Mouse (Mus musculus) adrenal gland, adult 2 months (tissue): ENCODE measurements around the gene Dync1i2. TPM values are rescaled to one million over a fixed set of nuclear protein-coding genes. Genes with fewer than 3 reads are reported as not detected.

Experiments
- DNase-seq: peaks from one replicate; pipeline ENCODE4 v3.0.0; 2021
- long read RNA-seq: library from polyadenylated mRNA; stranded (forward); transcript quantifications from one replicate; pipeline ENCODE4 v2.0.0, GENCODE M21; 2021
- polyA plus RNA-seq: library from polyadenylated mRNA; depleted of rRNA; stranded (reverse); fragments of >200 nt; gene quantifications from 2 replicates; pipeline ENCODE4 v1.2.3, GENCODE M21; 2012; rRNA removed
- total RNA-seq, 2 experiments: library from RNA; stranded (reverse); gene quantifications; 2 replicates each; pipeline ENCODE4 v1.2.3; 2021

The Dync1i2 gene
- 100 to 1,000 TPM in 1 of 2 experiments, 10 to 100 TPM in 1; 93.0 to 102 TPM for total RNA-seq
- polyA plus RNA-seq: 3.1 and 4.8 TPM in 2 replicates
- long read RNA-seq, transcript Dync1i2-201 (16 exons, 2,631 nt): major isoform, 29 of 65 reads
- long read RNA-seq, transcript Dync1i2-204 (16 exons, 2,466 nt): minor isoform, 25 of 65 reads
- long read RNA-seq, partial matches to known transcripts: 6 of 65 reads
- long read RNA-seq, other reads (novel, unspliced or antisense): 1 of 65 reads

DNA sequence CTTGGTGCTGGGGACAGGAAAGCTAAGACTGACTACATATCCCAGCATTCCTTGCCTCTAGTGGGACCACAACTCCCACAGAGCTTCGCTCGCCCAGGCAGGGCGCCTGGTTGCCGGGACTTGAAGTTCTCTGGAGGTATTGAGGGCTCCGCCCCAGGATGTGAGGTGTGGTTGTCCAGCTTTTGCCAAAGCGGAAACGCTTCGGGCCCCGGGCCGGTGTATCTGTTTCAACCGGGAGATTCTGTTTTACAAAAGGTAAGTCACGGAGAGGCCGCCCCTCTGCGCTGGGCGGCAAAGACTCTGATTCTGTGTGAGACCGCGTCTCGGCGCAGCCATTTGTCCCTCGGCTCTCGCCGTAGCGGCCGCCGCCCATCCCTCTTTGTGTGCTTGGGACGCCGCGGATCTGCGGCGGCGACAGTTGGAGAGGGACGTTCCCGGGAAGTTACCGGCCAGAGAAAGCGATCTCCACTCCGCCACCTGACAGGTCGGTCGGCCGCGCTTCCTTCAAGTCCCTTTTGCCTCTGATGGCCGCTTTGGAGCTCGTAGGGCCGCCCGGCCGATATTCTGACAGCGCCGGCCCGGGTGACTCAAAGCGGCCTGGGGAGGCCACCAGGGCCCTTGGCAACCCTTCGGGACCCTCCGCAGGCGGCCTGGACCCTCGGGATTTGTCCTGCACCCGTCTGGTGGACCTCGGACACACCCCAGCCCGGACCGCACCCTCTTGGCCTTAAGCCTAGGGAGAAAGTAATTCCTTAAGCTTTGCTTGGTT lies at the start of gene Dync1i2:
TSS of gene Dync1i2 (plus strand) at position 116 of the 769 bp plus-strand sequence.
- peak; percentile 95 for DNase-seq

GRCm38 (mm10) chr2:71162831-71163621 lies 48.5 kb upstream of the Dync1i2 start:
- no peak for DNase-seq

GRCm38 (mm10) chr2:71167211-71167610 lies 44.3 kb upstream of the Dync1i2 start:
- DNase-seq: no peak

DNA sequence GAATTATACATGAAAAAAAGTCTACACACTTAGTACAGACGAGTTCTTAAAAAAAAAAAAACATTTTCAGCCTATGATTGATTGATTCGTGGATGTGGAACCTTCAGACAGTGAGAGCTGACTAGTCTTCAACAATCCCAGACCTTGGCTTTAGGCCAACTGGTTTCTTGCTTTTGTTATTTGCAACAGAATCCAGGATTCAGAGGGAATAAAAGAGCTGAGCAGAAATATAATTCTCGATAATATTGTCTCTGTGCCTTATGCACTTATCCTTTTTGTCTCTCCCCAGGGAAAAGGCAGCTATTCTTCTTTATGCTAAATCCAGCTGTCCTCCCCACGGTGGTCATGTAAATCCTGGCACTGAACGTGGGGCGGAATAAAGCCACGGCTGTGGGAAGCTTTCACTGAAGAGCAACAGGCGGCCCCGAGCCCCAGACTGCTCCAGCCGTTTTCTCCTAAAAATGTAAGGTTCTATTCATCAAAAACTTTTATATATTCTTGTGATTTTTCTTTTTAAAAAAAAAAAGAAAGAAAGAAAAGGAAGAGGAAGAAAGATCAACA lies 43.0 kb upstream of the Dync1i2 start:
- DNase-seq: no peak

- no peak for DNase-seq
Measured at GRCm38 (mm10) chr2:71173031-71173430, 38.5 kb upstream of the Dync1i2 start.

- DNase-seq: no peak
Measured at GRCm38 (mm10) chr2:71176329-71177249, 34.9 kb upstream of the Dync1i2 start.

- no peak for DNase-seq
Measured at GRCm38 (mm10) chr2:71177250-71177615, 34.3 kb upstream of the Dync1i2 start.

DNA sequence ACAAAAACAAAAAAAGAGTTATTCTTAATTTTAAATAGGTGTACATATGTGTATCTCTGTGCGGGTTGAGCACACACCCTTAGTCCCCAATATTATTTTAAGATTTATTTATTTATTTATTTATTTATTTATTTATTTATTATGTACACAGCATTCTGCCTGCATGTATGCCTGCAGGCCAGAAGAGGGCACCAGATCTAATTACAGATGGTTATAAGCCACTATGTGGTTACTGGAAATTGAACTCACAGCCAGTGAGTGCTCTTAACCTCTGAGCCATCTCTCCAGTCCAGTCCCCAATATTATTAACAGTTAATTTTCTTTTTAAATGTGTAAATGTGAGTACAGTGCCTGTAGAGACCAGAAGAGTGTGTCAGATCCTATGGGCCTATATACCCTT lies 33.7 kb upstream of the Dync1i2 start:
- no peak for DNase-seq

DNA sequence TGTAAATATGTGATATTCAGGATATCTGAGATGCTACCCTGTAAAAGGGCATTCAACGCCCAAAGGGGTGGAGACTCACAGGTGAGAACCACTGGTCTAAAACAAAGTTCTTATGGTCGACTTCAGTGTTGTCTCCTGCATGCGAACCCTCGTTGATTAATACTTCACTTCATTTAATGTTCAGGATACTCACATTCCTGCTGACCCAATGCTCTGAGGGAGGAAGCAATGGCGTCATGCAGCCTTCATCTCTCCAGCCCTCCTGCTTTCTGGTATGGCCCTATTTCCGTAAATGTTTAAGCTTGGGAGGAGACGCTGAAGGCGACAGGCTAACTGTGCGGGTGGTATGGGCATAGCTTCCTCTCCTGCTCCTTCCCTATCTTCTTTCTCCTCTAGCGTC lies 31.8 kb upstream of the Dync1i2 start:
- no peak for DNase-seq

GRCm38 (mm10) chr2:71180566-71181217 lies 30.8 kb upstream of the Dync1i2 start:
- no peak for DNase-seq

- no peak for DNase-seq
Measured at GRCm38 (mm10) chr2:71187950-71188349, 23.6 kb upstream of the Dync1i2 start.

DNA sequence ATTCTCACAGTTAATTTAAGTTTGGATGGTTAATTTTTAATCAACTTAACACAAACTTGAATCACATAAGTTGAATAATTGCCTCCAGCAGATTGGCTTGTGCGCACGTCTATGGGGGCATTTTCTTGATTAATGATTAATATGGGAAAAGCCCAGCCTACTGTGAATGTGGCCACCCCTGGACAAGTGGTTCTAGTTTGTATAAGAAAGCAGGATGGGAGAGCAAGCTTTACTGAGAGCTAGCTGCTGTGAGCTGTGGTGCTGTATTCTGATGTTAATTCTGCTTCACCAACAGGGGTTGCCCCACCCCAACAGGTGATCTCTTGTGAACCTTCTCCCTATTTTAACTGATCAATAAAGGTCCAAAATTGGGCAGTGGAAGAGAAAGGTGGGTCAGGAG lies 22.6 kb upstream of the Dync1i2 start:
- no peak for DNase-seq

DNA sequence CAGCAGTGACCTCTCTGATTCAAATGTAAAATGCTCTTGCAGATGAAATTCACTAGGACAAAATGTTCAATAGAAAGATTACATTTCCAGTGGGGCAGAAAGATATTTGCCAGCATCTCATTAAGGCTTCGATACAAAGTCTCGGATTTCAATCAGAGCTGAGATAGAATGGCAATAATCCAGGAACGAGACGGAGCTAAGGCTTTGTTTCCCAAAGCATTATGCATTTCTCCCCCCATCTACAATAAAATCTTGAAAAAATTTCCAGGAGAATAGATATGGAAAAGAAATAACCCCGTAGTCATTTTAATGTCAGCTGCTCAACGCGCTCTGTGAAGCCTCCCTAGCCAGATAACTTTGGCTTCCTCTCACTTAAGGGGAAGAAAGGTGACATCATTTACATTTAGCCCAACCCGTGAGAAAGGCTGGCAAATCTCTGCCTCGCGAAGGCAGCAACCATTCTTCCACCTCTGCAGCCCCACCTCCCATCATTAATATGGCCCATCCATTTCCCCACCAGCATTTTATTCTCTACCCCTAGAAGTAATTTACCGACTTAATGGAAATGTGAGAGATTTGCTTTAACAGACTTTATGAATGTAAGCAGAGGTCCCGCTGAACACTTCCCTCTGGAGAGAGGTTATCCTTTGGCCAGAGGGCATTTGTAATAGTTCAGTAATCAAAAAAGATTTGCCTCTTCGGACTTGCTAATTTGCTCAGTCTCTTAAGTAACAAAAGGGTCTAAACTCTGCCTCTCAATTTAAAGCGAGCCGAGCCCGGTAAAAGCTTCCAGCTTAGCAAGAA lies 19.9 kb upstream of the Dync1i2 start:
- no peak for DNase-seq

DNA sequence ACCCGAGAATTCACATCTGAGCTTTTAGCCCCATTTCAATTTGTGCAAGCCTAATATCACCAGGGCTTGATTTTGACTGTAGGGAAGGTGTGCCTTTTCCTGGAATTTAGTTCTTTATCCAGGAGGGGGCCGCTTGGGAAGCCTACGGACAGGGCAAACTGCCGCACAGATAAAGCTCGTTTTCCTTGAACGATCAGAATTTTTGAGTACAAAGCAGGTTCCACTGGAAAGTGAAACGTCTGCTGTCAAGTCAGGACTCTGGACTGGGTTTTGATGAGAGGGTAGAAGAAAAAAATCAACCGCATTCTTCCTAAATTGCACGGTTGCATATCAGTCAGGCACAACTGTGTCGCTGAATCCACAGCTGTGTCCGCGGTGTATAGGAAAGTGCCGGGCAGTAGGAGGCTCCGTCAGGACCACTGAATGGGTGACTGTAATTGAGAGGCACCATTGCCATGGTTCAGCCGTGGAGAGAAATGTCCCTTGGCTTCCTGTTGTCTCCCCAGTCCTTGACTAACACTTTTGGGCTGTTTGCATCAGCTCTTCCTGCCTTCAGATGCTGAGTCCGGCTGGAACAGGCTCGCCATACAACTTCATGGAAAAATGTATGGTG lies 19.2 kb upstream of the Dync1i2 start:
- no peak for DNase-seq

GRCm38 (mm10) chr2:71194137-71194960 lies 17.2 kb upstream of the Dync1i2 start:
- no peak for DNase-seq

- DNase-seq: no peak
Measured at GRCm38 (mm10) chr2:71196947-71197346, 14.6 kb upstream of the Dync1i2 start.

GRCm38 (mm10) chr2:71198907-71199306 lies 12.6 kb upstream of the Dync1i2 start:
- no peak for DNase-seq

GRCm38 (mm10) chr2:71200485-71200884 lies 11.0 kb upstream of the Dync1i2 start:
- DNase-seq: no peak

- DNase-seq: no peak
Measured at GRCm38 (mm10) chr2:71201886-71202285, 9.6 kb upstream of the Dync1i2 start.
